Mouse (Mus musculus) C2C12 (cell line): Measurements from ENCODE around the gene Nup85.
A peak's percentile ranks its signal among the peaks of the same experiment; 100 is the strongest.

Source experiments
- CEBPB ChIP-seq: IDR thresholded peaks from one replicate; pipeline ENCODE4 v1.6.1; 2011; ENCODE audit warnings: low read depth, mild to moderate bottlenecking, control low read depth, moderate library complexity
- CTCF ChIP-seq: IDR thresholded peaks from one replicate; pipeline ENCODE4 v1.5.1; 2011; ENCODE audit not compliant: control insufficient read depth, insufficient read depth, insufficient read length
- MAX ChIP-seq: IDR thresholded peaks from one replicate; pipeline ENCODE4 v1.6.1; 2011; ENCODE audit warnings: mild to moderate bottlenecking, control low read depth
- MYOG ChIP-seq: IDR thresholded peaks from one replicate; pipeline ENCODE4 v1.6.1; 2011; ENCODE audit not compliant: control insufficient read depth, insufficient read length; ENCODE audit errors: extremely low read depth
- USF1 ChIP-seq: IDR thresholded peaks from one replicate; pipeline ENCODE4 v1.6.1; 2011; ENCODE audit warnings: low read depth, mild to moderate bottlenecking, control low read depth, moderate library complexity

DNA sequence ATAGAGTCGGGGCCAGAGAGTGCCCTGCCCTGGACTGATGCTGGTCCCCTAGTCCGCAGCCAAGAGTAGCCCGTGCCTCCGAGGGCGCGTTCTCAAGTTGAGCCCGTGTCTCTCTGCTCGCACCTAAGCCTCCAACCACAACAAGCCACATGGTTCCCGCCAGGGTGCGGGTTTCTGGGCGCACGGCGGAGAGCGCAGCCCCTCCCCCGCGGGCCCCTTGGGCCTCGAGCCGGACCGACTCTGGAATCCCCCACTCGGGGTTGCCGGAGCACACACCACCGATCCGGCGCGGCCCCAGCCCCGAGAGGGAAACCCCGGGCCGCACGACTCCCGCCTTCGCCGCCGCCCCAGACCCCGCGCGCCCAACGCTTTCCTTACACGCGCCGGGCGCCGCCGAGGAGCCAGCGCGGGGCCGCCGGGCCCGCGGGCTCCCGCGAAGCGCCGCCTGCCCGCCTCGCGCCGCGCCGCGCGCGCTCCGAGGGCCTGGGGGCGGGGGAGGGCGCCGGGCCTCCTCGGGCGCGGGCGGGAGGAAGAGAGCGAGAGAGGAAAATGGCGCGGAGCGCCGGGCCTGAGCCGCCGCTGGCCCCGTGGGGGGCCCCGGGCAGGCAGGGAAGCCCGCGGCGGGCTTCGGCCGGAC, 28.7 kb upstream of the Nup85 start:
- TF ChIP-seq CTCF, result no peak
- no peak for TF ChIP-seq CEBPB
- no peak for TF ChIP-seq USF1
- no peak for TF ChIP-seq MYOG
- TF ChIP-seq MAX, result peak; percentile 24
